ENCODE assay signal across 8 mouse cellular contexts in the genomic region with DNA sequence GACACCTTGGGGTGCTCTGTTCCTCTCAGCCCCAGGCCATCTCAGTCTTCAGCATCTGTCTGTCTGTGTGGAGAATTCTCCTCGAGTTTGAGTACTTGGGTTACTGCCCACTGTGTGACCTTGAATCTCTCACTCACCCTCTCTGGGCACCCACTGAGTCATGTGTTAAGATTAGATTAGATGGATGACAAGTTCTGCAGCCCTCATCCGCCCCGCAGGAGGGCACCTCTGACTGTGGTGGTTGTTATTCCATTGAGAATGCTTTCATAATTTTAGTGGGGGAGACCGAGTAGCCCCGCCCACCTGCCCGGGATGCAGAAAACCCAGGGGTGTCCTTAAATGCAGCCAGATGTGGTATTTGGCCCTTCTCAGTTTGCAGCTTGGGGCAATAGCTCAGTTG. TPM values are rescaled to one million over a fixed set of nuclear protein-coding genes. Genes with fewer than 3 reads are reported as not detected.
DNase-seq lines count a peak whose midpoint lies in the region; ATAC-seq and TF ChIP-seq lines count a peak whose summit lies in the region.

No protein-coding gene starts in this region.

- peaks cover 4% of the 10 kb centered on the region for H3K36me3 ChIP-seq in kidney, adult 2 months (ENCODE audit: control insufficient read depth, insufficient read depth, low read length)
- peaks cover 29% of the 10 kb centered on the region for H3K36me3 ChIP-seq in forebrain, embryonic 15.5 days
- peaks cover 51% of the 10 kb centered on the region for H3K36me3 ChIP-seq in liver, embryonic 13.5 days

- DNase-seq in kidney, adult 2 months, result no peak
- no peak for DNase-seq in kidney, postnatal 14 days
- peak; percentile 60 for DNase-seq in MN1 (ENCODE audit: low spot score)
- DNase-seq in liver, embryonic 13.5 days, result no peak
- DNase-seq in layer of hippocampus, adult 18-20 months (ENCODE audit: low spot score in 2 of 2), result no peak
- DNase-seq in gastrocnemius, adult 18-20 months (ENCODE audit: low spot score), result no peak
- no peak for DNase-seq in natural killer cell, adult 2 months (ENCODE audit: low spot score in 2 of 2)

- no peak for ATAC-seq in forebrain, embryonic 15.5 days (replicated peaks)
- no peak for ATAC-seq in liver, embryonic 13.5 days (ENCODE audit: low read depth)

- WGBS in kidney, adult 2 months, result 49% methylated on average over 6 of the region's 6 CpGs
- 55% methylated on average over 6 of the region's 6 CpGs for WGBS in forebrain, embryonic 15.5 days
- WGBS in liver, embryonic 13.5 days (ENCODE audit: insufficient replicate concordance), result 31% methylated on average over 6 of the region's 6 CpGs

- TF ChIP-seq CTCF in kidney, adult 2 months (conservative IDR thresholded peaks at IDR 0.05; ENCODE audit: insufficient read depth, insufficient read length, low read depth, low read length), result no peak

- H3K9me3 ChIP-seq in forebrain, embryonic 15.5 days, result no peaks in the 10 kb centered on the region
- no peaks in the 10 kb centered on the region for H3K9me3 ChIP-seq in liver, embryonic 13.5 days (replicated peaks)

- no peaks in the 10 kb centered on the region for H3K27me3 ChIP-seq in kidney, adult 2 months (replicated peaks; ENCODE audit: control insufficient read depth, insufficient read depth, low read length)
- H3K27me3 ChIP-seq in forebrain, embryonic 15.5 days, result peaks cover 21% of the 10 kb centered on the region; the same call in 1 of the 2 replicates
- H3K27me3 ChIP-seq in liver, embryonic 13.5 days, result no peaks in the 10 kb centered on the region

- peaks cover 24% of the 10 kb centered on the region for H3K4me1 ChIP-seq in kidney, adult 2 months (ENCODE audit: control insufficient read depth, insufficient read depth, low read length)
- peaks cover 58% of the 10 kb centered on the region for H3K4me1 ChIP-seq in forebrain, embryonic 15.5 days
- peaks cover 86% of the 10 kb centered on the region for H3K4me1 ChIP-seq in liver, embryonic 13.5 days (replicated peaks)

- H3K4me2 ChIP-seq in forebrain, embryonic 15.5 days (replicated peaks), result peak overlapping the region; percentile 5; the same call in 1 of the 2 replicates
- H3K4me2 ChIP-seq in liver, embryonic 13.5 days, result peak overlapping the region; percentile 42

- TF ChIP-seq POLR2A in kidney, adult 2 months (IDR thresholded peaks at IDR 0.05; ENCODE audit: low read depth, low read length), result no peak

- no peak overlapping the region for H3K9ac ChIP-seq in forebrain, embryonic 15.5 days (replicated peaks)
- 0 out of 2 replicates have a peak overlapping the region, but pooled peaks have one; percentile 18 for H3K9ac ChIP-seq in liver, embryonic 13.5 days

- H3K27ac ChIP-seq in kidney, adult 2 months (ENCODE audit: insufficient read depth, low read depth, low read length), result peak overlapping the region; percentile 53
- H3K27ac ChIP-seq in forebrain, embryonic 15.5 days (replicated peaks), result no peak overlapping the region
- H3K27ac ChIP-seq in liver, embryonic 13.5 days, result no peak overlapping the region

- H3K4me3 ChIP-seq in kidney, adult 2 months (ENCODE audit: insufficient read depth, low read depth, low read length), result no peak overlapping the region
- 0 out of 2 replicates have a peak overlapping the region, but pooled peaks have one; percentile 14 for H3K4me3 ChIP-seq in forebrain, embryonic 15.5 days
- no peak overlapping the region for H3K4me3 ChIP-seq in liver, embryonic 13.5 days (replicated peaks)

RNA-seq across cellular contexts. Expression of a gene that starts 4.2 kb away (rescaled TPM):
- polyA plus RNA-seq in kidney, adult 2 months (2012; rRNA removed), result 2,250 and 2,535 TPM in 2 replicates
- polyA plus RNA-seq in forebrain, embryonic 15.5 days (2015; fragmentation: Nextera tagmentation; extraction: Ambion mirVana), result 665 and 705 TPM in 2 replicates
- polyA plus RNA-seq in liver, embryonic 13.5 days (2015; fragmentation: Nextera tagmentation; extraction: Ambion mirVana), result 201 and 215 TPM in 2 replicates
- 100 to 1,000 TPM; 765 to 778 TPM for total RNA-seq in layer of hippocampus, adult 18-20 months (2021)
- total RNA-seq in gastrocnemius, adult 18-20 months (2021), result 100 to 1,000 TPM; 947 to 962 TPM

RNA-seq across cellular contexts. Expression of a gene that starts 10.9 kb away (rescaled TPM):
- polyA plus RNA-seq in kidney, adult 2 months (2012; rRNA removed), result 63.7 and 93.5 TPM in 2 replicates
- polyA plus RNA-seq in forebrain, embryonic 15.5 days (2015; fragmentation: Nextera tagmentation; extraction: Ambion mirVana), result 27.3 and 28.0 TPM in 2 replicates
- polyA plus RNA-seq in liver, embryonic 13.5 days (2015; fragmentation: Nextera tagmentation; extraction: Ambion mirVana), result 2.3 and 2.7 TPM in 2 replicates
- total RNA-seq in layer of hippocampus, adult 18-20 months (2021), result 10 to 100 TPM; 31.6 to 31.8 TPM
- 1 to 10 TPM; 4.9 to 7.4 TPM for total RNA-seq in gastrocnemius, adult 18-20 months (2021)

RNA-seq across cellular contexts. Expression of a gene that starts 18.5 kb away (rescaled TPM):
- 93.0 and 107 TPM in 2 replicates for polyA plus RNA-seq in kidney, adult 2 months (2012; rRNA removed)
- polyA plus RNA-seq in forebrain, embryonic 15.5 days (2015; fragmentation: Nextera tagmentation; extraction: Ambion mirVana), result 99.8 and 103 TPM in 2 replicates
- polyA plus RNA-seq in liver, embryonic 13.5 days (2015; fragmentation: Nextera tagmentation; extraction: Ambion mirVana), result 20.0 and 21.4 TPM in 2 replicates
- 100 to 1,000 TPM; 124 to 126 TPM for total RNA-seq in layer of hippocampus, adult 18-20 months (2021)
- total RNA-seq in gastrocnemius, adult 18-20 months (2021), result 10 to 100 TPM; 26.2 to 31.8 TPM

RNA-seq across cellular contexts. Expression of a gene that starts 37.4 kb away (rescaled TPM):
- polyA plus RNA-seq in kidney, adult 2 months (2012; rRNA removed), result 3.9 and 4.3 TPM in 2 replicates
- polyA plus RNA-seq in forebrain, embryonic 15.5 days (2015; fragmentation: Nextera tagmentation; extraction: Ambion mirVana), result 3.0 and 4.2 TPM in 2 replicates
- polyA plus RNA-seq in liver, embryonic 13.5 days (2015; fragmentation: Nextera tagmentation; extraction: Ambion mirVana), result 7.3 and 7.6 TPM in 2 replicates
- total RNA-seq in layer of hippocampus, adult 18-20 months (2021), result 1 to 10 TPM; 2.6 to 4.1 TPM
- 1 to 10 TPM; 4.5 to 6.1 TPM for total RNA-seq in gastrocnemius, adult 18-20 months (2021)

RNA-seq across cellular contexts. Expression of a gene that starts 39.5 kb away (rescaled TPM):
- polyA plus RNA-seq in kidney, adult 2 months (2012; rRNA removed), result 1.7 and 2.1 TPM in 2 replicates
- 0.57 and 0.84 TPM in 2 replicates for polyA plus RNA-seq in forebrain, embryonic 15.5 days (2015; fragmentation: Nextera tagmentation; extraction: Ambion mirVana)
- 7.2 and 7.5 TPM in 2 replicates for polyA plus RNA-seq in liver, embryonic 13.5 days (2015; fragmentation: Nextera tagmentation; extraction: Ambion mirVana)
- 1 to 10 TPM; 3.9 to 4.4 TPM for total RNA-seq in layer of hippocampus, adult 18-20 months (2021)
- total RNA-seq in gastrocnemius, adult 18-20 months (2021), result under 1 TPM; 0.53 to 0.57 TPM
